Mouse (Mus musculus) kidney, postnatal 0 days (tissue): ENCODE data around the gene Slc26a1. TPM values are rescaled to one million over a fixed set of nuclear protein-coding genes. Genes with fewer than 3 reads are reported as not detected.

ENCODE experiments used
- ATAC-seq: fragments of 200-750 bp; cut with Nextera tagmentation; replicated peaks from 2 replicates; pipeline ENCODE4 v1.8.0; 2017; ENCODE audit warnings: low read depth, moderate number of reproducible peaks, moderate TSS enrichment, moderate library complexity; ENCODE audit not compliant: low FRiP score
- DNase-seq: peaks from one replicate; pipeline ENCODE4 v3.0.0-alpha.2; 2016; ENCODE audit warnings: low spot score
- H3K27ac ChIP-seq: fragments of 300-500 bp; sonication (generic); 2 replicates; pipeline ENCODE4 v1.5.1; 2014; ENCODE audit warnings: mild to moderate bottlenecking
- H3K27me3 ChIP-seq: fragments of 300-500 bp; sonication (generic); 2 replicates; pipeline ENCODE4 v1.6.1; 2014; ENCODE audit warnings: low read length, mixed read lengths; ENCODE audit not compliant: insufficient read depth
- H3K36me3 ChIP-seq: fragments of 300-500 bp; sonication (generic); 2 replicates; pipeline ENCODE4 v1.6.1; 2014; ENCODE audit warnings: low read length, mixed read lengths; ENCODE audit not compliant: insufficient read depth
- H3K4me1 ChIP-seq: fragments of 300-500 bp; sonication (generic); replicated peaks from 2 replicates; pipeline ENCODE4 v1.6.1; 2014; ENCODE audit warnings: antibody characterized with exemption, low read length, mixed read lengths; ENCODE audit not compliant: insufficient read depth
- H3K4me2 ChIP-seq: fragments of 300-500 bp; sonication (generic); 2 replicates; pipeline ENCODE4 v1.6.1; 2014; ENCODE audit warnings: mild to moderate bottlenecking, low read length, moderate library complexity, mixed read lengths
- H3K4me3 ChIP-seq: fragments of 300-500 bp; sonication (generic); replicated peaks from 2 replicates; pipeline ENCODE4 v1.5.1; 2014; ENCODE audit warnings: low read depth, low read length
- H3K9ac ChIP-seq: fragments of 300-500 bp; sonication (generic); 2 replicates; pipeline ENCODE4 v1.6.1; 2014; ENCODE audit warnings: low read depth, low read length
- H3K9me3 ChIP-seq: fragments of 300-500 bp; sonication (generic); replicated peaks from 2 replicates; pipeline ENCODE4 v1.6.1; 2016; ENCODE audit warnings: low read length, inconsistent platforms, mixed read lengths
- CTCF ChIP-seq: IDR thresholded peaks from 2 replicates; pipeline ENCODE4 v1.5.1; 2016; ENCODE audit warnings: antibody characterized with exemption, low read depth, mild to moderate bottlenecking, moderate library complexity
- WGBS: fragments of 180-500 bp; shearing (Covaris S2); extraction: QIAGEN DNeasy Blood & Tissue Kit; methylation state at CpG from one replicate; pipeline ENCODE4 v1.1.7; 2014; 5-methylcytosine and 5-hydroxymethylcytosine counted together
- polyA plus RNA-seq: library from polyadenylated mRNA; unstranded; fragments of >200 nt; fragmentation: Nextera tagmentation; extraction: Ambion mirVana; gene quantifications from 2 replicates; pipeline ENCODE4 v1.2.1, GENCODE M21; 2015

Gene Slc26a1
- polyA plus RNA-seq, 1 experiment from 2014 or later, result 8.5 TPM

GRCm38 (mm10) chr5:108660632-108661268, 14.6 kb downstream of the Slc26a1 start:
- H3K4me2 ChIP-seq, result peak overlapping the region; percentile 97
- H3K9me3 ChIP-seq, result no peaks in the 10 kb centered on the region
- H3K9ac ChIP-seq, result peak overlapping the region; percentile 91
- DNase-seq (peak; percentile 96), ATAC-seq (peak; percentile 99)
- WGBS, result 12% methylated on average over 36 of the region's 36 CpGs
- no peak for TF ChIP-seq CTCF
- H3K36me3 ChIP-seq, result peaks cover 12% of the 10 kb centered on the region
- H3K27me3 ChIP-seq, result no peaks in the 10 kb centered on the region
- H3K4me3 ChIP-seq, result peak overlapping the region; percentile 81
- H3K27ac ChIP-seq, result peak overlapping the region; percentile 66; the same call in 1 of the 2 replicates
- peaks cover 4% of the 10 kb centered on the region for H3K4me1 ChIP-seq

GRCm38 (mm10) chr5:108659698-108660631, 15.4 kb downstream of the Slc26a1 start, which contains the start of gene Idua:
Gene Idua, plus strand, starts transcription at chr5:108660331.
- Histone ChIP-seq H3K36me3 (peaks cover 19% of the 10 kb centered on the region), H3K27me3 (no peaks in the 10 kb centered on the region), H3K4me1 (peaks cover 4% of the 10 kb centered on the region), H3K9ac (peak within 1 kb of the TSS; percentile 91), H3K4me3 (peak within 1 kb of the TSS; percentile 81), H3K9me3 (no peaks in the 10 kb centered on the region), H3K4me2 (peak within 1 kb of the TSS; percentile 97), H3K27ac (peak within 1 kb of the TSS; percentile 66; the same call in 1 of the 2 replicates)
- ATAC-seq (peak; percentile 69), DNase-seq (peak; percentile 19)
- TF ChIP-seq CTCF, result no peak
- WGBS, result 10% methylated on average over 24 of the region's 24 CpGs

- Histone ChIP-seq H3K27me3 (no peaks in the 10 kb centered on the region), H3K4me3 (no peak overlapping the region), H3K4me1 (peaks cover 4% of the 10 kb centered on the region), H3K9me3 (no peaks in the 10 kb centered on the region), H3K9ac (no peak overlapping the region), H3K27ac (no peak overlapping the region), H3K4me2 (no peak overlapping the region), H3K36me3 (peaks cover 31% of the 10 kb centered on the region)
- TF ChIP-seq CTCF, result no peak
- DNase-seq (no peak), ATAC-seq (no peak)
- WGBS, result 96% methylated on average over 1 of the region's 1 CpGs
These were observed 16.8 kb downstream of the Slc26a1 start for GRCm38 (mm10) chr5:108658611-108659010.

- DNase-seq, result no peak
- no peak for TF ChIP-seq CTCF
- H3K4me3 ChIP-seq, result no peak overlapping the region
- no peaks in the 10 kb centered on the region for H3K27me3 ChIP-seq
- no peak overlapping the region for H3K4me2 ChIP-seq
- peaks cover 4% of the 10 kb centered on the region for H3K4me1 ChIP-seq
- ATAC-seq, result no peak
- H3K9ac ChIP-seq, result no peak overlapping the region
- H3K9me3 ChIP-seq, result no peaks in the 10 kb centered on the region
- 78% methylated on average over 5 of the region's 5 CpGs for WGBS
- no peak overlapping the region for H3K27ac ChIP-seq
- H3K36me3 ChIP-seq, result peaks cover 34% of the 10 kb centered on the region
These were observed 18.0 kb downstream of the Slc26a1 start for GRCm38 (mm10) chr5:108657406-108657805.

GRCm38 (mm10) chr5:108655891-108656650, 19.3 kb downstream of the Slc26a1 start:
- H3K27ac ChIP-seq, result no peak overlapping the region
- H3K4me1 ChIP-seq, result peaks cover 4% of the 10 kb centered on the region
- H3K9ac ChIP-seq, result no peak overlapping the region
- no peak overlapping the region for H3K4me2 ChIP-seq
- DNase-seq, result no peak
- no peak for TF ChIP-seq CTCF
- ATAC-seq, result no peak
- WGBS, result 88% methylated on average over 15 of the region's 15 CpGs
- no peak overlapping the region for H3K4me3 ChIP-seq
- no peaks in the 10 kb centered on the region for H3K27me3 ChIP-seq
- no peaks in the 10 kb centered on the region for H3K9me3 ChIP-seq
- peaks cover 34% of the 10 kb centered on the region for H3K36me3 ChIP-seq

GRCm38 (mm10) chr5:108655381-108655780, 20.0 kb downstream of the Slc26a1 start:
- H3K27ac ChIP-seq, result no peak overlapping the region
- peaks cover 39% of the 10 kb centered on the region for H3K36me3 ChIP-seq
- DNase-seq (no peak), ATAC-seq (no peak)
- H3K9me3 ChIP-seq, result no peaks in the 10 kb centered on the region
- H3K4me1 ChIP-seq, result peaks cover 4% of the 10 kb centered on the region
- no peak overlapping the region for H3K4me2 ChIP-seq
- TF ChIP-seq CTCF, result no peak
- H3K27me3 ChIP-seq, result no peaks in the 10 kb centered on the region
- H3K4me3 ChIP-seq, result no peak overlapping the region
- 97% methylated on average over 9 of the region's 9 CpGs for WGBS
- no peak overlapping the region for H3K9ac ChIP-seq
